Mouse (Mus musculus) layer of hippocampus, postnatal 10 days (tissue): Measurements from ENCODE around the gene Tsc22d4. TPM values are rescaled to one million over a fixed set of nuclear protein-coding genes. Genes with fewer than 3 reads are reported as not detected.
"Not testable (repeated sequence)": the region's sequence is repeated elsewhere in the genome, so short reads cannot be mapped to it uniquely, and the experiment has no call there.

ENCODE experiments used
- DNase-seq, 2 experiments: peaks; one replicate each; pipeline ENCODE4 v3.0.0; 2021; ENCODE audit warnings: low spot score in 2 of 2
- long read RNA-seq: library from polyadenylated mRNA; stranded (forward); transcript quantifications from one replicate; pipeline ENCODE4 v2.0.0, GENCODE M21; 2023
- total RNA-seq, 2 experiments: library from RNA; stranded (reverse); gene quantifications; 2 replicates each; pipeline ENCODE4 v1.2.3; 2021

Tsc22d4 gene
- total RNA-seq: 100 to 1,000 TPM; 141 to 146 TPM
- long read RNA-seq, transcript Tsc22d4-205 (3 exons, 790 nt): major isoform, 65 of 125 reads
- long read RNA-seq, transcript Tsc22d4-202 (5 exons, 3,983 nt): minor isoform, 13 of 125 reads
- long read RNA-seq, transcript Tsc22d4-209 (3 exons, 563 nt): minor isoform, 14 of 125 reads
- long read RNA-seq, partial matches to known transcripts: 21 of 125 reads
- long read RNA-seq, other reads (novel, unspliced or antisense): 12 of 125 reads

GRCm38 (mm10) chr5:137745214-137746171, at the start of gene Tsc22d4:
Gene Tsc22d4, plus strand, starts transcription at chr5:137745730.
- DNase-seq: peak; percentile 93 to 94

- DNase-seq: no peak
These were observed 49.6 kb upstream of the Tsc22d4 start for GRCm38 (mm10) chr5:137695930-137696329.

- no peak for DNase-seq
These were observed 46.5 kb upstream of the Tsc22d4 start for GRCm38 (mm10) chr5:137699080-137699479.

- DNase-seq: no peak
These were observed 45.7 kb upstream of the Tsc22d4 start for GRCm38 (mm10) chr5:137699850-137700249.

GRCm38 (mm10) chr5:137705242-137705641, 40.3 kb upstream of the Tsc22d4 start:
- DNase-seq: no peak

GRCm38 (mm10) chr5:137706913-137707633, 38.5 kb upstream of the Tsc22d4 start:
- DNase-seq: peak in 1 of 2 experiments; percentile 44

GRCm38 (mm10) chr5:137713454-137713853, 32.1 kb upstream of the Tsc22d4 start:
- no peak for DNase-seq

- DNase-seq: no peak
These were observed 29.8 kb upstream of the Tsc22d4 start for GRCm38 (mm10) chr5:137715685-137716084.

- no peak for DNase-seq
These were observed 27.3 kb upstream of the Tsc22d4 start for GRCm38 (mm10) chr5:137718020-137718790.

- DNase-seq: no peak
These were observed 26.4 kb upstream of the Tsc22d4 start for GRCm38 (mm10) chr5:137719088-137719487.

- DNase-seq: not testable (repeated sequence)
These were observed 24.9 kb upstream of the Tsc22d4 start for GRCm38 (mm10) chr5:137720558-137721164.

- no peak for DNase-seq
These were observed 21.7 kb upstream of the Tsc22d4 start for GRCm38 (mm10) chr5:137723840-137724239.

GRCm38 (mm10) chr5:137726767-137727166, 18.8 kb upstream of the Tsc22d4 start:
- no peak for DNase-seq

- peak in 1 of 2 experiments; percentile 57 for DNase-seq
These were observed 11.8 kb upstream of the Tsc22d4 start for GRCm38 (mm10) chr5:137733638-137734288.

GRCm38 (mm10) chr5:137734289-137735061, 11.1 kb upstream of the Tsc22d4 start:
- peak; percentile 78 to 83 for DNase-seq

- peak in 1 of 2 experiments; percentile 51 for DNase-seq
These were observed 8.1 kb upstream of the Tsc22d4 start for GRCm38 (mm10) chr5:137737400-137737940.

GRCm38 (mm10) chr5:137738516-137738915, 7.0 kb upstream of the Tsc22d4 start:
- DNase-seq: peak in 1 of 2 experiments; percentile 47

- no peak for DNase-seq
These were observed 6.1 kb upstream of the Tsc22d4 start for GRCm38 (mm10) chr5:137739471-137739870.

GRCm38 (mm10) chr5:137740506-137740905, 5.0 kb upstream of the Tsc22d4 start:
- DNase-seq: peak in 1 of 2 experiments; percentile 33
